Mouse (Mus musculus) cortical plate, adult 2 months (tissue): ENCODE results near the gene Mxd4.

Experiments
- CTCF ChIP-seq: fragments of 200-500 bp; IDR thresholded peaks from 2 replicates; pipeline ENCODE4 v1.5.1; 2011; ENCODE audit warnings: mild to moderate bottlenecking, control low read depth, low read length; ENCODE audit not compliant: insufficient read depth; ENCODE audit errors: extremely low read depth
- POLR2A ChIP-seq: fragments of 200-500 bp; IDR thresholded peaks from 2 replicates; pipeline ENCODE4 v1.6.1; 2011; ENCODE audit warnings: mild to moderate bottlenecking, low read length, control low read depth; ENCODE audit not compliant: insufficient read depth; ENCODE audit errors: extremely low read depth

GRCm38 (mm10) chr5:34174550-34175402 lies 12.7 kb downstream of the Mxd4 start:
- TF ChIP-seq POLR2A (no peak), CTCF (no peak)
